Mouse (Mus musculus): ENCODE measurements around the gene Dguok. TPM values are rescaled to one million over a fixed set of nuclear protein-coding genes. Genes with fewer than 3 reads are reported as not detected.
A peak's percentile ranks its signal among the peaks of the same experiment; 100 is the strongest.

Gene Dguok
- total RNA-seq, 1 experiment from 2014 or later: 45.2 TPM

DNA sequence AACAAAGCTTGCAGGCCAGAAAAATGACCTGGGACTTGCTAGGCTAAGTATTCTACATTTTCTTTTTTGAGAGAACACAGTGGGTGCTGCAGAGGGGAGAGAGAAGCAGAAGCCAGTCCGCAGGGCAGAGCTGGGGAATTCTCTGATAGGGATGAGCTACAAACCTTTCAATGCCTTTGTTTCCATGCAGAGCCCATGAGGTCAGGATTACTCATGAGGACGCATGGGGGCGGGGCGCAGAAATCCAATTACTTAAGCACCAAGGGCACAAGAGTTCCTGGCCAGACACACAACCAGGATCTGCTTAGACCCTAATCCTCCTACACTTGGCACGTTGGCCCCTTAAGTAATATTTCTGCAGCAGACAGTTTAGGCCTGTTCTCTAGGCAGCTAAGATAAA, 71.6 kb downstream of the Dguok start:
- peak; percentile 87 for DNase-seq

DNA sequence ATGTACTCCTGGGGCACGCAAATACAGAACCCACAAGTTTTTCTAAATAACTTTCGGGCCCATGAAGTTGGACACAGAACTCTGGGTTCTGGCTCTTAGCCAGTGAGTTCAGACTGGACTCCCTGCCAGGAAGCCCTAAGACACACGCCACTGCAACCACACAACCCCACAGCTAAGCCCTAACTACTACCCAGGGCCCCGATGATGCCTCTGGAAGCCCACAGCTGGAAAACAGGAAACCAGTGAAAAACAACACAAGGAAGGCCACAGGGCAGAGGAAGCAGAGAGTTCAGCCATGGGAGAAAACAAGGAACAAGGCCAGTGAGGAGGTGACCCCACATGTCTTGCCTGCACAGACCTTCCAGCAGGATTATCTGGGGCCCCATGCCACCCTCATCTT, 73.2 kb downstream of the Dguok start:
- DNase-seq: no peak

DNA sequence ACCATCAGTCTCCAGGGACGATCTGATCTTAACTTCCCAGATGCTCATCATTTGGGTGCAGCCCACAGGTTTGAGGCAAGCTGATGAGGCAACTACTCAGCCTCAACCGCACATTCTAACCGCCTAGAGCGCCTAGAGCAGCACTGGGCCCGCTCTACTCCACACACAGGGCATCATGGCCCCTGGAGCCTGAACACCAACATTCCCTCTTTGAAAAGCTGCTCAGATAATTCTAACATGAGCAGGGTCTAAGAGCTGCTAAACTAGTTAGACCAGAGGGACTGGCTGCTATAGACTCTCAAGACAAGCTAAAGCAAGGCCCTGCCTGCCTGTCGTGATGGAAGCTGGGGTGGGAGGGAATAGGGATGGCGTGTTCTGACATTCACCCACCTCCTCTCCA, 73.8 kb downstream of the Dguok start:
- DNase-seq: no peak

Other genes starting within 250 kb of the Dguok start
- gene Mthfd2, start 181.1 kb downstream of the Dguok start, total RNA-seq (2021): 21.1 and 24.1 TPM in 2 replicates
- 75.9 and 79.9 TPM in 2 replicates for gene Mob1a, start 181.0 kb downstream of the Dguok start, total RNA-seq (2021)
- 261 TPM in 2 replicates for gene Bola3, start 157.8 kb downstream of the Dguok start, total RNA-seq (2021)
- gene Tet3, start 47.9 kb downstream of the Dguok start, total RNA-seq (2021): 49.9 and 61.8 TPM in 2 replicates
- gene Actg2, start 29.3 kb upstream of the Dguok start, total RNA-seq (2021): 2.0 and 5.0 TPM in 2 replicates
- 18.0 and 22.9 TPM in 2 replicates for gene Stambp, start 65.8 kb upstream of the Dguok start, total RNA-seq (2021)
- 0.26 and 8.6 TPM in 2 replicates for gene Clec4f, start 149.2 kb upstream of the Dguok start, total RNA-seq (2021)
- 0.37 and 0.64 TPM in 2 replicates for gene Cd207, start 170.9 kb upstream of the Dguok start, total RNA-seq (2021)
- gene Vax2, start 204.3 kb upstream of the Dguok start, total RNA-seq (2021): not detected in 2 replicates
- not detected in 2 replicates for gene Atp6v1b1, start 236.0 kb upstream of the Dguok start, total RNA-seq (2021)

Data from adrenal gland, postnatal 14 days (tissue).